Mouse (Mus musculus): ENCODE data around the gene Prss27.
A peak's percentile ranks its signal among the peaks of the same experiment; 100 is the strongest.

Gene Prss27

GRCm38 (mm10) chr17:24037844-24038243, at the start of gene Prss27:
Gene Prss27 (plus strand): TSS chr17:24038144.
- DNase-seq (ENCODE audit: low read depth): no peak

DNA sequence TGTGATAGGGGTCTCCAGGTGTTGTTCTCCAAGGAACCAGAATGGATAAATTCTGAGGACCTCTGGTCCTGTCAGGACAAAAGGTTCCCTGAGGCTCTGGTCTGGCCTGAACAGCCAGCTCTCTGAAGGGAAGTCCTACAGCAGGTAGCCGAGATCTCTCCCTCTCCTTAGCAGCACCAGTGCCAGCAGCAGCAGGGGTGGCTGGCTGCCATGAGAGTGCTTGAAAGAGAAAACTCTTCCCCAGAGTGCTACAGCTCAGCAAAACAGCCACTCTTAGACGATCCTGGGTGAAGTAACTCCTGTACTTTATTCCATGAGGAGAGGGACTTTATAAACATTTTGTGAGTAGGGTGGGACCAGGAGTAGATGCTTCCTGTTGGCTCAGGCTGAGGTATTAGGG, 48.1 kb upstream of the Prss27 start:
- DNase-seq (ENCODE audit: low read depth): no peak

GRCm38 (mm10) chr17:23992789-23993553, 45.0 kb upstream of the Prss27 start:
- no peak for DNase-seq (ENCODE audit: low read depth)

DNA sequence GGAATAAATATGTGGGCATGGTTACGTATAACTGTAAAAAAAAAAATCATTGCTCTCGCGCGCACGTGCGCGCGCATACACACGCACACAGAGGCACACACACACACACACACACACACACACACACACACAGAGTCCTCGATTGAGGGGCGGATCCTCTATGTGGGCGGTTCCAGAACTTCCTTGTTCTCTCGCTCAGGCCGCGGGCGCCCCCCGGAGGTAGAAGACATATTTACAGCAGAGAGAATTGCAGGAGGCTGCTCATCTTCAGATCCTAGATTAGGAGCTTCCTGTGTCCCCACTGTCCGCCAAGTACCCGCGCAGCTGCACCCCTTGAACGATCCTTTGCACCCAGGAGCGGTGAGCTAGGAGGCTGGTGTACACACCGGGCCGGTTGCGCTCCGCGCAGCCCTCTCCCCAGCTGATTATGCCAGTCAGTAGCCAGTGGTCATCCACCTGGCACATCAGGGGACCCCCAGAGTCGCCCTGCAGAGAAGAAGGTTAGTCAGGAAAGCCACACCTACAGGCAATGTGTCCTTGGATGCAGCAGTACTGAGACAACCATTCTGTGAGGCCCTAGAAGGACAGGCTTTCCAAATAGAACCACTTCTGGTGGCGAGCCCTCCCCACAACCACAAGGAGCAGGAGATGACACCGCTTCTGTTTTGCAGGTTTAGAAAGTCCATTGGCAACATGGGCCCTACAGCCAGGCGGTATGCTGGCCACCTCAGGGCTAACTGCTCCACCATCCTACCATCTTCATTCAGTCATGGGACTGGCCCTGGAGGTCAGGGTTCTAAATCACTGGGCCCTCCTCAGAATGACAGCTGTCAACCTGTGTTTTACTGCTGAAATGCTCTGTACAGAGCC, 44.1 kb upstream of the Prss27 start:
- DNase-seq (ENCODE audit: low read depth): peak; percentile 86

DNA sequence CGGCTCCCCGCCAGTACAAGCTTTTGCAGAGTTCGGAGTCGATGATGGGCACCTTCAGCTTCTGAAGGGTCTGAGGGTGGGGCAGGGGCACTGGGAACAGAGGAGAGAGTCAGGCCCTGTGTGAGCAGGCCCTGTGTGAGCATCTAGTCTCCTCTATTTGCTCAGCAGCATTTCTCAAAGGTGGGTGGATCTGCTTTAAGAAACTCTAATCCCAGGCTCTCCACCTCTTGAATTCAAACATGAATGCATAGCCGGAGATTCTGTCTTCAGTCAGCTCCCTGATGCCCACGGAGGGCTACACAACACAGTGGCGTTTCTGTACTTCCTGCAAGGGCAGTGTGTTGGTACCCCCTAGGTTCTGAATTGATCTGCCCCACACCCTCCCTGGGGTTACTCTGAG, 43.3 kb upstream of the Prss27 start:
- DNase-seq (ENCODE audit: low read depth): no peak

DNA sequence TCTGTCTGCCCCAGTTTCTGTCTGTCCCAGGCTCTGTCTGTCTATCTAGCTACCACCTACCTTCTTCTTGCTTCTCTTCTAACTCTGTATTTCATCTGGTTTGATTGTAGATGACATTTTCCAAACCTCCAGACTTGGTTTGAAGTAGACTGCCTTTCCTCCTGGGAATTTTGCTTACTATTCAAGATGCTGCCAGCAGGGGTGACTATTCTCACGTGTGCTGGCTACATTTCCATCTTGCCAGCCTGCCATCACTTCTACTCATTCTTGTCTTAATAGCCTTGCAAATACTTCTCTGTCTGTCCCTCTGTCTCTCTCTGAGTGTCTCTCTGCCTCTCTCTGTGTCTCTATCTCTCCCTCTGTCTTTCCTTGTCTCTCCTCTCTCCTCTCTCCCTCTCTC, 42.5 kb upstream of the Prss27 start:
- no peak for DNase-seq (ENCODE audit: low read depth)

DNA sequence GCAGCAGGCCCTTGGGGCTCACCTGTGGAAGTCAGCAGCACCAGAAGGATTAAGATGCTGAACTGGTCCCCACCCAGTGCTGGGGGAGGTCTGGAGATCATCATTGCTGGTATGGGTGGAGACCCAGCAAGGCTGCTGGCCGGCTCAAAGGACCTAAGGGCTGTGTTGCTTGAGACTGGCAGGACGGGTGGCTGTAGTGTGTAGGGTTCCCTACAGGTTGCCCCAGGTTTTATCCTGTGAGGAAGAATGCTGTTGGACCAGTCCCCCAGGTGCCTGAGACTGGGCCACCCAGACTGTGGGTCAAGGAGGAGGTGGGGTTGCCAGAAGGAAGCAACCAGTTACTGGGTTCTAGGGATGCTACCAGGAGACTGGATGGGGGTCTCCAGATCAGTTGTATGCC, 40.0 kb upstream of the Prss27 start, which contains the start of gene Prss22:
TSS of gene Prss22 (minus strand) at position 200 of the 400 bp plus-strand sequence.
- DNase-seq (ENCODE audit: low read depth): no peak

DNA sequence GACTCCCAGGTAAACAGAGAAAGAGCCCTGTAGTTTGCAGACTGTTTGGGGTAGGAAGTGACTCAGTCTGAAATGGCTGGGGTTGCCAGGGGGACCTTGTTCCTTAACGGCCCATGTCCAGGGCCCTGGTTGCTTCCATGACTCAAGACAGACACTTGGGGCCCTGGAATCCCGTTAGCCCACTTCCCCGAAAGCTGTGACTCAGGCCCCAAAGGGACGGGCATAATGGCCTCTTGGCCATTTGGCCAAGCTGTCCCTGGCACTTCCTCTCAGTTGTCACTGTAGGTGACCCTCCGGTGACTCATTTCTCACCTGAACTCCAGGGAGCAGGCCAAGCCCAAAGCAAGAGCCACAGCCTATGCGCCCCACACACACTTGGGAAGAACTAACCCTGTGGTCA, 39.6 kb upstream of the Prss27 start:
- no peak for DNase-seq (ENCODE audit: low read depth)

- no peak for DNase-seq (ENCODE audit: low read depth)
These were observed 37.5 kb upstream of the Prss27 start for GRCm38 (mm10) chr17:24000404-24000803.

DNA sequence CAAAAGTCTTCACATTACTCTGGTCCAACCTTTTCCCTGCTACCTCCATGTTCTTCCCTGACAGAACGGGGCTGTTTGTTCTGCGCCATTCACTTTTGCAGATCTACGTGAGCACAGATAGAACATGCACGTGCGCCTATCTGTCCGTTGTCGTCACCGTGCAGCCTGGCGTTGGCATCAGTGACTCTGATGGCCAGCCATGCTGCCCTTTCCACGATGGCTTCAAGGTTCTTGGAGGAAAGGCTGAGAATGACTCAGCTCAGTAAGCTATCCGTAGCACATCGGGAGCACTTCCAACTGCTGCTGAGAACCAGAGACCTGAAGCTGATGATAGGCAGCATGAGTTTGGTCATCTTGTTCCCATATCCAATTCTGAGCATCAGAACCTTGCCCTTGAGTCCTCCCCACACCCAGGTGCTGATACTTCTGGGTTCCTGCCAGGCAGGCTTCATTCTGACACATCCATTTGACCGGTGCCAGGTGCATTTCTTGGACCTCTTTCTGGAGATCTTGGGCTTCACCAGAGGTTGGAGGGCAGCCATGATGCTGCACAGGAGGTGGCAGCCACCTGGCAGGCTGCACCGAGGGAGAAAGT, 33.8 kb upstream of the Prss27 start:
- DNase-seq (ENCODE audit: low read depth): no peak

- no peak for DNase-seq (ENCODE audit: low read depth)
These were observed 32.9 kb upstream of the Prss27 start for GRCm38 (mm10) chr17:24005049-24005448.

- no peak for DNase-seq (ENCODE audit: low read depth)
These were observed 31.0 kb upstream of the Prss27 start for GRCm38 (mm10) chr17:24006930-24007329.

- DNase-seq (ENCODE audit: low read depth): no peak
These were observed 30.6 kb upstream of the Prss27 start for GRCm38 (mm10) chr17:24007391-24007790.

GRCm38 (mm10) chr17:24008105-24008504, 29.8 kb upstream of the Prss27 start:
- DNase-seq (ENCODE audit: low read depth): no peak

DNA sequence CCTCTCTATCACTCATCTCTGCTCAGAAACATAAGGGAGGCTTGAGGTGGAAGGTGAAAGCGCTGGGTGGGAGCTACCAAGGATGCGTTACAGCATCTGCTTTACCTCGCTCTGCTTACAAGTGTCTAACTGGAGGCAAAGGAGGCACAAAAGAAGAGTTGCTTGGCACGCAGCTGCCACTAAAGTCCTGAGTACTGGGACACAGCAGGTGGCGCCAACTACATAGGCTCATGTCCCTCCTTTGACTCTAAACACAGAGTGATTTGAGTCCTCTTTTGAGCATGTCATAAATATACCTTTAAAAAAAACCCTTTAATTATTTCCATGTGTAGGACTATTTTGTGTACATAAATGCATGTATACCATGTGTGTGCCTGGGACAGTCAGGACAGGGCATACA, 28.3 kb upstream of the Prss27 start:
- DNase-seq (ENCODE audit: low read depth): no peak

DNA sequence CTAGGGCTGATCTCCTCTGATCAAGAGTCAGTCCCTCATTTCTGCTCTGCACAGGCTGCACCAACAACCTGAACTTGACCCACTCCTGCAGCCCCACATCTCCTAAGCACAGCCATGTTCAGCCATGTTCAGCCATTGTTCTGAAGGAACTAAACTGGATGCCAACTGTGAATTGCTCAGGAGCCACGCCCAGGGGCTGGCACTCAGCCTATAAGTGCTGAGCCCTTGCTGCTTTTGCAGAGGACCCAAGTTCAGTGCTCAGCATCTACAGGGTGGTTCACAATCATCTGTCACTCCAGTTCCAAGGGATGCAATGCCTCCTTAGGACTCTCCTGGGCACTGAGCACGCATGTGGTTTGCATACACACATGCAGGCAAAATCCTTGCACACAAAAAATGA, 25.0 kb upstream of the Prss27 start:
- no peak for DNase-seq (ENCODE audit: low read depth)

DNA sequence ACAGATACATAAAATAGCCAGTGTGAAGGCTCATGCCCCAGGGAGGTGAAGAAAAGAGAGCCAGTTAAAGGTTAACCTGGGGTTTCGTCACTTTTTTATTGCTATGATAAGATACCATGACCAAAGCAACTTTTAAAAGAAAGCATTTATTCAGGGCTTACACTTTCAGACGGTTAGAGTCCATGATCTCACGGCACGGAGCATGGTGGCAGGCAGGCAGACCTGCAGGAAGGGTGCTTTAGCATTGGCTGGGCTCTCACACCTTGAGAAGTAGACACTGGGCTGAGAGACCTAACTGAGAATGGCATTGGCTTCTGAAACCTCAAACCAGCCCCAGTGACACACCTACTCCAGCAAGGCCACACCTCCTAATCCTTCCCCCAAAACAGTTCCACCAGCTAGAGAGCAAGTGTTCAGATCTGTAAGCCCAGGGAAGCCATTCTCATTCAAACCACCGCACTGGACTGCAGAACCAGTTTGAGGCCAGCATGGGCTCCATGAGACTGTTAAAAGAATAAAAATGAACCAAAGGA, 23.4 kb upstream of the Prss27 start:
- no peak for DNase-seq (ENCODE audit: low read depth)

DNA sequence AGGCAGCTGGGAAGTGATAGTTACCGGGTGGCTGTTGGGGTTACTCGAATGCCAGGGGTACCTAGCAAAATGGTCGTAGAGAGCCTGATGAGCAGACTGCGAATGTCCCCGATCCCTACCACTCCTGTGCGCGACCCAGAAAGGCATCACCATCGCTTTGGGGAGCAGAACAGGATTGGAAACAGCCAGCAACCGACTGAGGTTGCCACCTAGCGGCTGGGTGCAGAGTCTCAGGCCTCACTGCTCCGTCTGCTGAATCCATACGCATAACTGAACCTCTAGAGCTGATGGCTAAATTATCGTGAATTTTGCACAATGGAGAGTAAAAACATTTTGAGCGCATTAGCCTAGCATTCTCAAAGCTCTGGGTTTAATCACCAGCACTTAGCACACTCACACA, 22.2 kb upstream of the Prss27 start:
- no peak for DNase-seq (ENCODE audit: low read depth)

GRCm38 (mm10) chr17:24020696-24021095, 17.2 kb upstream of the Prss27 start:
- DNase-seq (ENCODE audit: low read depth): no peak

DNA sequence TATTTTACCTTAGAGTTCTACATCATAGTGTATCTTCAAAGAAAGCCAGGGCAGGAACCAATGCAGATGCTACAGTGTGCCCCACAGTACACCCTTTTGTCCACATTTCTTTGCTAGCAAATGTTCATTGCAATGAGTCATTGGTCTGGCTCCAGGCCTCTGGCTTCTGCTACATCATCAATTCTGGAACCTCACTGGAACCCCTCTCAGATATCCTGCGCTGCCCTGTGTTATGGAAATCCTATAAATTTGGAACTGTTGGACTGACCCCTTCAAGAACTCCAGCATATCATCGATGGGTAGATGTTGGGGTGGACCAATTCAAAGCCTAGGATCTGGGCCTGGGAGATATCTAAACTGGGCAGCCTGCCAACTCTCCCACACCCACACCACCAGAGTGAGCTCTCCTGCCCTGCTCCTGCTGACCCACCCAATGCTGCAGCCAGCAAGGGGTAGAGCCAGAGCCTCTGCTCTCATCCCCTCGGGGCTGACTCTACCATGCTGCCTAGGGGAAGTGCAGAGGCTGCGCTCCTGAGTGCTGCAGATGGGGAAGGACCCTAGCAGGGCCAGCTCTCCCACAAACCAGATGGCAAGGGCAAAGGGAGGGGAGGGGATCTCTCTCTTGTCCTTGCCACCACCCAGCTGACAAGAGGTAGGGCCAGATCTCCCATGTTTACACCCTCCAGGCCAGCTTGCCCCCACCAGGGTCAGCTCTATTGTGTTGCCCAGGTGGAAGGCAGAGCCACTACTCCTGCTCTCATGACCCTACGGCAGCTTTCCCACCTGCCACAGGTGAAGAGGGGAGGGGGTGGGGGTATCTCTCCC, 16.4 kb upstream of the Prss27 start:
- DNase-seq (ENCODE audit: low read depth): no peak

- DNase-seq (ENCODE audit: low read depth): no peak
These were observed 8.5 kb upstream of the Prss27 start for GRCm38 (mm10) chr17:24029477-24029876.

DNA sequence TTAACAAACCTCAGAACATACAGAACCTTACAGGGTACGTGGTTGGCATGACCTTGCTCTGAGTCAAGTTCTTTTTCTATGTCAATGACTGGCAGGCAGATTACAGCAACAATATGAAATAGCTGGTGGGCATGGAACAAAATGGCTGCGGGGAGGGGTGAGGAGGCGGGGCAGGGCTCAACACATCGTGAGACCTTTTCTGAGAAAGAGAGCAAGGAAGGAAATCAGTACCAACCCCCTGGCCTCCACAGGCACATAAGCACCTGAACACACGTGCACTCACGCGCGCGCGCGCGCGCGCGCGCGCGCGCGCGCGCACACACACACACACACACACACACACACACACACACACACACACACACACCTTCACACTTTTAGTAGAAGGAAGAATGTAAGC, 7.4 kb upstream of the Prss27 start:
- no peak for DNase-seq (ENCODE audit: low read depth)

All from c-Kit-positive CD71-positive TER-119-negative erythroid progenitor cells, embryonic 14.5 days (primary cell).